Mouse (Mus musculus) cortical plate, adult 2 months (tissue): Measurements from ENCODE around the gene Fgfbp3.

Source experiments
- CTCF ChIP-seq: fragments of 200-500 bp; IDR thresholded peaks from 2 replicates; pipeline ENCODE4 v1.5.1; 2011; ENCODE audit warnings: mild to moderate bottlenecking, control low read depth, low read length; ENCODE audit not compliant: insufficient read depth; ENCODE audit errors: extremely low read depth
- POLR2A ChIP-seq: fragments of 200-500 bp; IDR thresholded peaks from 2 replicates; pipeline ENCODE4 v1.6.1; 2011; ENCODE audit warnings: mild to moderate bottlenecking, low read length, control low read depth; ENCODE audit not compliant: insufficient read depth; ENCODE audit errors: extremely low read depth

DNA sequence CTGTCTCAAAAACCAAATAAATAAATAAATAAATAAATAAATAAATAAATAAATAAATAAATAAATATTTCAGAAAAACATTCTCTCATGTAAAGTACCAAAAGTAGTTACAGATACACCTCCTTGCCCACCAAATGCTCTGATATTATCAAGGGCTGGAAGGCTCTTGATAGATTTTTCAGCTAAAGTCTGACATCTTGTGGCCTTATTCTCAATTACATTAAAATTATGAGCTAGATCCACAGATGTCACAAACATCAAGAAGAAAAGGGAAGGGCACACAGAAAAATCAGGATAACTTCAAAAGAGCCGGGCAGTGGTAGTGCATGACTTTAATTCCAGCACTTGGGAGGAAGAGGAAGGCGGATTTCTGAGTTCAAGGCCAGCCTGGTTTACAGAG is 2.6 kb upstream of the Fgfbp3 start:
- TF ChIP-seq POLR2A, result no peak
- TF ChIP-seq CTCF, result no peak
